Mouse (Mus musculus): ENCODE measurements at regions not wholly inside any gene's neighbourhood (a gene's known extent, or its start where the extent isn't known, plus 50 kb on each side); places are given as distances from the start of the nearest gene placed in this dataset.
A peak's percentile ranks its signal among the peaks of the same experiment; 100 is the strongest.

GRCm38 (mm10) chr10:126122504-126122903 lies 156.5 kb downstream of the Lrig3 start:
- Histone ChIP-seq H3K36me3 (no peaks in the 10 kb centered on the region), H3K27me3 (no peaks in the 10 kb centered on the region), H3K9ac (replicated peaks) (no peak overlapping the region), H3K9me3 (no peaks in the 10 kb centered on the region), H3K27ac (no peak overlapping the region), H3K4me3 (replicated peaks) (no peak overlapping the region), H3K4me1 (replicated peaks) (peaks cover 6% of the 10 kb centered on the region; the same call in 1 of the 2 replicates), H3K4me2 (no peak overlapping the region)
- WGBS = 80% methylated on average over 5 of the region's 5 CpGs
- ATAC-seq (ENCODE audit: insufficient number of reproducible peaks, insufficient read depth, low FRiP score, low TSS enrichment, low read depth) = no peak

- no peak overlapping the region for H3K9ac ChIP-seq (replicated peaks)
- H3K4me2 ChIP-seq = no peak overlapping the region
- no peaks in the 10 kb centered on the region for H3K27me3 ChIP-seq
- 83% methylated on average over 3 of the region's 3 CpGs for WGBS
- H3K4me3 ChIP-seq (replicated peaks) = no peak overlapping the region
- H3K9me3 ChIP-seq = no peaks in the 10 kb centered on the region
- H3K36me3 ChIP-seq = no peaks in the 10 kb centered on the region
- ATAC-seq (ENCODE audit: insufficient number of reproducible peaks, insufficient read depth, low FRiP score, low TSS enrichment, low read depth) = no peak
- peaks cover 6% of the 10 kb centered on the region; the same call in 1 of the 2 replicates for H3K4me1 ChIP-seq (replicated peaks)
- H3K27ac ChIP-seq = no peak overlapping the region
These were observed 167.2 kb downstream of the Lrig3 start for GRCm38 (mm10) chr10:126133188-126133587.

GRCm38 (mm10) chr10:126133957-126134356 lies 168.0 kb downstream of the Lrig3 start:
- Histone ChIP-seq H3K9me3 (no peaks in the 10 kb centered on the region), H3K36me3 (no peaks in the 10 kb centered on the region), H3K9ac (replicated peaks) (no peak overlapping the region), H3K27ac (no peak overlapping the region), H3K4me1 (replicated peaks) (peaks cover 9% of the 10 kb centered on the region; the same call in 1 of the 2 replicates), H3K27me3 (no peaks in the 10 kb centered on the region), H3K4me3 (replicated peaks) (no peak overlapping the region), H3K4me2 (no peak overlapping the region)
- no peak for ATAC-seq (ENCODE audit: insufficient number of reproducible peaks, insufficient read depth, low FRiP score, low TSS enrichment, low read depth)

GRCm38 (mm10) chr10:126138585-126138984 lies 172.6 kb downstream of the Lrig3 start:
- Histone ChIP-seq H3K9me3 (no peaks in the 10 kb centered on the region), H3K4me3 (replicated peaks) (no peak overlapping the region), H3K36me3 (no peaks in the 10 kb centered on the region), H3K4me2 (no peak overlapping the region), H3K4me1 (replicated peaks) (peaks cover 19% of the 10 kb centered on the region), H3K9ac (replicated peaks) (no peak overlapping the region), H3K27ac (peak overlapping the region; percentile 76), H3K27me3 (no peaks in the 10 kb centered on the region)
- WGBS = 64% methylated on average over 12 of the region's 12 CpGs
- ATAC-seq (ENCODE audit: insufficient number of reproducible peaks, insufficient read depth, low FRiP score, low TSS enrichment, low read depth) = peak; percentile 60; the same call in 1 of the 2 replicates

- H3K4me1 ChIP-seq (replicated peaks) = peaks cover 35% of the 10 kb centered on the region
- no peaks in the 10 kb centered on the region for H3K36me3 ChIP-seq
- no peak overlapping the region for H3K4me3 ChIP-seq (replicated peaks)
- H3K27ac ChIP-seq = peak overlapping the region; percentile 81
- no peaks in the 10 kb centered on the region for H3K27me3 ChIP-seq
- no peak for ATAC-seq (ENCODE audit: insufficient number of reproducible peaks, insufficient read depth, low FRiP score, low TSS enrichment, low read depth)
- H3K9me3 ChIP-seq = no peaks in the 10 kb centered on the region
- H3K4me2 ChIP-seq = 0 out of 2 replicates have a peak overlapping the region, but pooled peaks have one; percentile 15
- 56% methylated on average over 7 of the region's 7 CpGs for WGBS
- H3K9ac ChIP-seq (replicated peaks) = no peak overlapping the region
These were observed 175.6 kb downstream of the Lrig3 start for GRCm38 (mm10) chr10:126141586-126141985.

GRCm38 (mm10) chr10:126143833-126144232 lies 177.9 kb downstream of the Lrig3 start:
- WGBS = 56% methylated on average over 10 of the region's 10 CpGs
- no peak for ATAC-seq (ENCODE audit: insufficient number of reproducible peaks, insufficient read depth, low FRiP score, low TSS enrichment, low read depth)

GRCm38 (mm10) chr10:126144609-126145202 lies 178.7 kb downstream of the Lrig3 start:
- no peak overlapping the region for H3K9ac ChIP-seq (replicated peaks)
- peak overlapping the region; percentile 49 for H3K4me2 ChIP-seq
- H3K27ac ChIP-seq = peak overlapping the region; percentile 88
- peaks cover 36% of the 10 kb centered on the region for H3K4me1 ChIP-seq (replicated peaks)
- no peaks in the 10 kb centered on the region for H3K36me3 ChIP-seq
- no peaks in the 10 kb centered on the region for H3K27me3 ChIP-seq
- H3K4me3 ChIP-seq (replicated peaks) = peak overlapping the region; percentile 12
- peak; percentile 68; the same call in 1 of the 2 replicates for ATAC-seq (ENCODE audit: insufficient number of reproducible peaks, insufficient read depth, low FRiP score, low TSS enrichment, low read depth)
- peaks cover 3% of the 10 kb centered on the region; the same call in 1 of the 2 replicates for H3K9me3 ChIP-seq
- 14% methylated on average over 12 of the region's 12 CpGs for WGBS

More at GRCm38 (mm10) chr10:126143833-126144232, 177.9 kb downstream of the Lrig3 start:
- no peaks in the 10 kb centered on the region for H3K27me3 ChIP-seq
- peak overlapping the region; percentile 88 for H3K27ac ChIP-seq
- H3K4me1 ChIP-seq (replicated peaks) = peaks cover 32% of the 10 kb centered on the region
- peak overlapping the region; percentile 49; the same call in 1 of the 2 replicates for H3K4me2 ChIP-seq
- H3K9me3 ChIP-seq = no peaks in the 10 kb centered on the region
- H3K9ac ChIP-seq (replicated peaks) = no peak overlapping the region
- no peaks in the 10 kb centered on the region for H3K36me3 ChIP-seq
- no peak overlapping the region for H3K4me3 ChIP-seq (replicated peaks)

GRCm38 (mm10) chr10:126157300-126157699 lies 191.3 kb downstream of the Lrig3 start:
- Histone ChIP-seq H3K27ac (no peak overlapping the region), H3K9me3 (no peaks in the 10 kb centered on the region), H3K4me3 (replicated peaks) (no peak overlapping the region), H3K9ac (replicated peaks) (no peak overlapping the region), H3K36me3 (no peaks in the 10 kb centered on the region), H3K27me3 (0 out of 2 replicates have a peak, but pooled peaks cover 4% of the 10 kb centered on the region), H3K4me1 (replicated peaks) (peaks cover 6% of the 10 kb centered on the region; the same call in 1 of the 2 replicates), H3K4me2 (no peak overlapping the region)
- ATAC-seq (ENCODE audit: insufficient number of reproducible peaks, insufficient read depth, low FRiP score, low TSS enrichment, low read depth) = no peak
- WGBS = 72% methylated on average over 4 of the region's 4 CpGs

GRCm38 (mm10) chr10:126165215-126165614 lies 199.2 kb downstream of the Lrig3 start:
- no peaks in the 10 kb centered on the region for H3K36me3 ChIP-seq
- H3K27ac ChIP-seq = no peak overlapping the region
- no peak overlapping the region for H3K4me3 ChIP-seq (replicated peaks)
- 55% methylated on average over 5 of the region's 5 CpGs for WGBS
- no peak overlapping the region for H3K4me2 ChIP-seq
- H3K9ac ChIP-seq (replicated peaks) = no peak overlapping the region
- H3K9me3 ChIP-seq = no peaks in the 10 kb centered on the region
- ATAC-seq (ENCODE audit: insufficient number of reproducible peaks, insufficient read depth, low FRiP score, low TSS enrichment, low read depth) = no peak
- H3K4me1 ChIP-seq (replicated peaks) = peaks cover 14% of the 10 kb centered on the region
- peaks cover 21% of the 10 kb centered on the region for H3K27me3 ChIP-seq

GRCm38 (mm10) chr10:126169095-126169873 lies 203.3 kb downstream of the Lrig3 start:
- Histone ChIP-seq H3K27me3 (peaks cover 21% of the 10 kb centered on the region), H3K4me2 (peak overlapping the region; percentile 34)
- WGBS = 52% methylated on average over 25 of the region's 25 CpGs

GRCm38 (mm10) chr10:126169874-126170163 lies 203.9 kb downstream of the Lrig3 start:
- Histone ChIP-seq H3K9ac (replicated peaks) (no peak overlapping the region), H3K4me2 (peak overlapping the region; percentile 34), H3K27me3 (peaks cover 21% of the 10 kb centered on the region), H3K4me1 (replicated peaks) (peaks cover 14% of the 10 kb centered on the region), H3K36me3 (no peaks in the 10 kb centered on the region), H3K27ac (no peak overlapping the region), H3K9me3 (no peaks in the 10 kb centered on the region), H3K4me3 (replicated peaks) (no peak overlapping the region)
- no peak for ATAC-seq (ENCODE audit: insufficient number of reproducible peaks, insufficient read depth, low FRiP score, low TSS enrichment, low read depth)
- WGBS = 56% methylated on average over 5 of the region's 5 CpGs

More at GRCm38 (mm10) chr10:126169095-126169873, 203.3 kb downstream of the Lrig3 start:
- peaks cover 14% of the 10 kb centered on the region for H3K4me1 ChIP-seq (replicated peaks)
- ATAC-seq (ENCODE audit: insufficient number of reproducible peaks, insufficient read depth, low FRiP score, low TSS enrichment, low read depth) = no peak
- no peak overlapping the region for H3K27ac ChIP-seq
- H3K36me3 ChIP-seq = no peaks in the 10 kb centered on the region
- H3K9ac ChIP-seq (replicated peaks) = no peak overlapping the region
- no peak overlapping the region for H3K4me3 ChIP-seq (replicated peaks)
- H3K9me3 ChIP-seq = no peaks in the 10 kb centered on the region
